Mouse (Mus musculus) embryo, embryonic 11 days (tissue): ENCODE data around the gene Fgf22.

ENCODE experiments used
- DNase-seq: peaks from one replicate; pipeline ENCODE4 v3.0.0-alpha.2; 2015

The Fgf22 gene

GRCm38 (mm10) chr10:79793051-79793737 is 38.3 kb downstream of the Fgf22 start, which contains the start of gene Palm:
TSS of gene Palm (plus strand) at chr10:79793572.
- DNase-seq = peak; percentile 92

GRCm38 (mm10) chr10:79793738-79794490 is 39.0 kb downstream of the Fgf22 start:
- DNase-seq = peak; percentile 63

GRCm38 (mm10) chr10:79794491-79794931 is 39.6 kb downstream of the Fgf22 start:
- peak; percentile 54 for DNase-seq

- DNase-seq = no peak
These were observed 41.0 kb downstream of the Fgf22 start for GRCm38 (mm10) chr10:79795905-79796304.

- peak; percentile 46 for DNase-seq
These were observed 42.5 kb downstream of the Fgf22 start for GRCm38 (mm10) chr10:79797326-79797725.

- no peak for DNase-seq
These were observed 43.5 kb downstream of the Fgf22 start for GRCm38 (mm10) chr10:79798289-79798928.

- no peak for DNase-seq
These were observed 45.6 kb downstream of the Fgf22 start for GRCm38 (mm10) chr10:79800508-79800907.

- DNase-seq = no peak
These were observed 47.0 kb downstream of the Fgf22 start for GRCm38 (mm10) chr10:79801837-79802236.

DNA sequence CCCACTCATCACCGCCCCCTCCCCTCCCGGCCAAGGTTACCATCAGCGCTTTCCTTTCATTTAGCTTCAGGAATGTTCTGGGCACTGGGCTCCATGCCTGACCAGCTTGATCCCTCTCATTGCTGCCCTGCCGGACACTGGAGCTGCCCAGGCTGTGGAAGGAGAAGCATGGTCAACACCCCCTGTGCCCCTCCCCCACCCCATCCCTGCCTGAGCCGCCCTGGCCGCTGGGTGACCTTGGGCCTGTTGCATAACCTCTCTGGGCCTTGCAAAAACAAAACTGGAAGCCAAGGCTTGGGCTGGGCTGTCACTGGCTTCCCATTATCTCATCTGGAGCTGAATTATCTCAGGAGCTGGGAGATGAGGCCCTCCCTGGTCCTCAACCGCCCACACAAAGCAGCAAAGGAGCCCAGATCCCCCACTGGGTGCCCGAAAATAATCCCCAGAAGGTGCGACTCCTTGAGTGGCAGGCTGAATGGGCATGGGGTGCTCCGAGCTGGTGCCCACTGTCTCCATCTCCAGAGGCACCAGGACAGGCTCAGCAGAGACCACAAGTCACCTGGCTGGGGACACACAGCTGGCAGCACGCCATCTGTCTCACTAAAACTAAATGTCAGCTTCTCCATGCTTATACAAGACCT is 47.6 kb downstream of the Fgf22 start:
- no peak for DNase-seq

DNA sequence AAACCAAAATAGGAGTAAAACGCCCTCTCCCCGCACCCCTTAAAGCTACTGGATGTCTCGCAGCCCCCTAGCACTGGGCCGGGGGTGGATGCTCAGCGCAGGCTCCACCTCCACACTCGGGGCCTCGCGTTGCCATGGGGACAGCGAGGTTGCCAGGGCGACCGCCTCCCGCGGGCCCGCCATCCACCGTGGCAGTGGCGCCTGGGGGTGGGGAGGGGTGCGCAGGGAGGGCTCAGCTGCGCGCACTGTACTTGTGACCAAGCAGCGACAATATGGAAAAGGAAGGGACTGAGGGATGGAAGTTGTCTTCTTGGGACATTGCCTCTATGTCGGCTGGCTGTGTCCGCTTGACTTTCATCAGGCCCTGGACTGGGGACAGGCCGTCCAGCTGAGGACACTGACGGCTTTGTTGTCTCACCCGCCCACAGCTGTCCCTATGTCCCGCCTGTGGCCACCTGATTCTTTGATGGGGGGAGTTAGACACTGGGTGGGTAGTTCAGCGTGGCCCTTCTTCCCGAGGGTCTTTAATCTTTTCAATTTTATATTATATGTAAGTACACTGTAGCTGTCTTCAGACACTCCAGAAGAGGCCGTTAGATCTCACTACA is 48.9 kb downstream of the Fgf22 start:
- peak; percentile 92 for DNase-seq

- DNase-seq = no peak
These were observed 50.8 kb downstream of the Fgf22 start for GRCm38 (mm10) chr10:79805636-79806035.

DNA sequence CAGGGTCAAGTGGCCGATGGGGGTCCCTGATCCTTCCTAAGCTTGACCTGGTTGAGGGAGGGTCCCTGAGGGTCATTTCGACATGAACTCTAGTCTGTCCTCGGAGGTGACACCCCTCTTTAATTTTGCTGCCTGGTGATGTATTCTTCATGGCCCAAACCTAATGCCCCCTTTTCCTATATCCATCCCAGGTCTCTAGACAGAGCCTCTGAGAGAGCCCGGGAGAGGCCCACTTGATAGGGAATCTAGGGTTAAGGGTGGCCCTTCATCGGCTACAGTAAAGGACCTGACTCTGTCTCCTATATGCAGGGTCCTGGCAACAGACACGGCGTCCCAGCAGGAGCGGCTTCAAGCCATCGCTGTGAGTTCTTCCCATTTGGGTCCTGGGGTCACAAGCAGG is 51.5 kb downstream of the Fgf22 start:
- DNase-seq = no peak

DNA sequence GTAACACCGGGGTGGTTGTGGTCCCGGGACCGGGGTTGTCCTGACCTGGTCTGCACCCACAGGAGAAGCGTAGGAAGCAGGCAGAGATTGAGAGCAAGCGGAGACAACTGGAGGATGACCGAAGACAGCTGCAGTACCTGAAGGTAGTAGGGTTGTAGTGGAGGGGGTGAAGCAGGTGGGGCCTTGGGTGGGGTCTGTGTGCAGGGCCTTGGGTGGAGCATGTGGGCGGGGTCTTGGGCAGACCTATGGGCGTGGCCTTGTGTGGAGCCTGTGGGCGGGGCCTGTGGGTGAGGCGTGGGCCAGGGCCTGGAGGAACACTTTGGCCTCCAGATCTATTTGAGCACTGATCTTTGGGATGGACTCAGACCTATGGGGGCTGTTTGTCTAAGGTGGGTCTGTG is 52.1 kb downstream of the Fgf22 start:
- DNase-seq = no peak

GRCm38 (mm10) chr10:79807826-79808225 is 53.0 kb downstream of the Fgf22 start:
- no peak for DNase-seq
